Mouse (Mus musculus) cerebellum, postnatal 36 days (tissue): ENCODE results near the gene Bbs12.

ENCODE experiments used
- DNase-seq, 2 experiments: peaks; one replicate each; pipeline ENCODE4 v3.0.0; 2021 to 2022; ENCODE audit warnings: mixed read lengths in 2 of 2

Gene Bbs12

DNA sequence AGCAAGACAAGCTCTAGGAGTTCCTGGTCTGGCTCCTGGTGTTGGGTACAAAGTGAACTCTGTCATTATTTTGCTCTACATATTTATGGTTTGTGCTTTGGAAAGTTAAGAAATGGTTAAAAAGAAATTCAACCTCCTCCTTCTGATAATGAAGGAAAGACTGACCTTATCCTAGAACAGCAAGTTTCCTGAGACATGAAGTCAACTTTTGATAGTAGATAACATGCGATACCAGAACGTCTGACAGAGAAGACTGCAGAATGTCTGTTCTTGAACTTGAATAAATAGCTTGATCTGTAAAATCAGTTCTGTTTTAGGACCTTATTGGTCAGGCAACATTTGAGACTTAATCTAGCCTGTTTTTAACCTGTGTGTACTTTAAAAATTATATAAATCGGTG lies 14.3 kb downstream of the Bbs12 start:
- DNase-seq = no peak

DNA sequence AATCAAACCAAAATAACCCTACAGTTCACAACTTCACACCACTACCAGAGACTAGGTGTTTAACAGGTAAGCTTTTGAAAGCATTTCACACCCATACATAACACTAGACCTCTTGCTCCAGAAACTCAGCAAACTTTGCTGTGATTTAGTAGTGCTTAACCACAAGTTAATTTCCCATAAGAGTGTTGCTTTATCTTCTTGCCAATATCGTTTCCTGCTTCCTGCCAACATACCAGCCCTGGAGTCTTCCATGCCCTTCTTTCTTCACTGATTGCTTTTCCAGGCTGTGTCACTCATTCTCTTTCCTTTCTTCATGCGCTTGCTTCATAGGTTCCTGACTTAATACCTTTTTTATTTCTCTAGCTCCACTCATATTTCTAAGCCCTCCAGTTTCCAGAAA lies 16.1 kb downstream of the Bbs12 start:
- DNase-seq = no peak

DNA sequence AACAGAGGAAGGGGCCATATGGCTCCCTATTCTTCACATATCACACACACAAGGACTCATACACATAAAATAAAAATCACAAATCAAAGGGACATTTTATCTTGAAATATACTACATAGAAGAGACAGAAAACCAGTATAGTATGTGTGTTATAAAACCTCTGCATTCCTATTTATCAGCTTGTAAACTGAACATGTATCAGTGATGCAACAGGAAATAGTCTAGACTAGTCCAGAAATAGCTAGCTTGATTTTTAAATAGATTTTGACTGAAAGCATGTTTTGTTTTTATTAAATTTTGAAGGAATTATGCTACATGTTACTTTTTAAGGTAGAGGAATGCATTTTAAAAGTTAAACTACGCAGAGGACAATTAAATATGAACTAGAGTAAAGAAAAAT lies 17.6 kb downstream of the Bbs12 start:
- no peak for DNase-seq

DNA sequence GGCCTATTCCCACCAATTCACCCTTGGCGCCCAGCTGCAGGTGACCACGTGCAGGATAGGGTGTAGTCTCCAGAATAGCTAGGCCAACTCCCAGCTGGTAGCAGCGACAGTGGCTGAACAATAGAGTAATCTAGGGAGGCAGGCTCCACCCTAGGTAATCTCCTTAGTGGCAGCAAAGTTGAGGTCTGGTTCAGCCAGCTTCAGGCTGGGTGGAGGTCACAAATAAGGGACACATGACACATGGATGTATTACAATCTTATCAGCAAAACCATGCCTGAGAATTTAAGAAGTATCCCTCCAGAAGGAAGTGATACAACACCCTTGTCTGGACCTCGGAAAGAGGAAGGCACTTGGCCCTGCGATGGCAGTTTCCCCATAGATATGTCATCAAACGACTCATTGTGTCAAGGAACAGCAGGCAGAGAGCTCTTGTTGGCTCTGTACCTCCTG lies 19.7 kb downstream of the Bbs12 start:
- no peak for DNase-seq

DNA sequence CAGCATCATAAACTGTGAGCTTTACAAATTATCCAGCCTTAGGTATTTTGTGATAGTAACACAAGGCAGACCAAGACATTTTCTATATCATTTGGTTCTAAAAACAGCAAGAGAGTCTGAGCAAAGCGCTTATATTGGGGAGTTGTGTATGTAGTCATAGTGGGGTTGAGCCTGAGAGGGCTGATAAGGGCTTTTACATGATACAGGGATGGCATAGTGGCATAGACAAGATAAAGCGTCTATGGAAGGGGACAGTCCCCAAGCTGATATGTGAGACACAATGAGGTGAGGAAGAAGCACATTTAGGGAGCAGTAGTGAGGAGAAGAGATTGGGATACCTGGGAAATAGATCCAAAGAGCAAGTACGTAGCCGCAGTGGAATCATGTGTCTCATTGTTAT lies 21.7 kb downstream of the Bbs12 start:
- DNase-seq = no peak

DNA sequence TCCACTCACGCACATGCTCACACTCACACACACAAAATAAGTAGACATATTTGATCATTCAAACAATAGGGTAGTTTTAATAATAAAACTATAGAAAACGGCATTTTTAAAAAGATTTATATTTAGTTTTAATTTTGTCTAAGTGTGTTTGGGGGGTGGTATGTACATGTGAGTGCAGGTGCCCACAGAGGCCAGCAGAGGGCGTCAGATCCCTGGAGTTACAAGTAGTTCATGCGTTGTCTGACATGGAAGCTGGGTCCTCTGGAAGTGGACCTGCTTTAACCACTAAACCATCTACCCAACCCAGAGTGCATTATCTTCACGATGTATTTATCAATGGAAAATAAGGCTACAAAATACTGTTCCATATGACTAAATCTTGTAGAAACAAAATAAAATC lies 28.8 kb downstream of the Bbs12 start:
- no peak for DNase-seq

DNA sequence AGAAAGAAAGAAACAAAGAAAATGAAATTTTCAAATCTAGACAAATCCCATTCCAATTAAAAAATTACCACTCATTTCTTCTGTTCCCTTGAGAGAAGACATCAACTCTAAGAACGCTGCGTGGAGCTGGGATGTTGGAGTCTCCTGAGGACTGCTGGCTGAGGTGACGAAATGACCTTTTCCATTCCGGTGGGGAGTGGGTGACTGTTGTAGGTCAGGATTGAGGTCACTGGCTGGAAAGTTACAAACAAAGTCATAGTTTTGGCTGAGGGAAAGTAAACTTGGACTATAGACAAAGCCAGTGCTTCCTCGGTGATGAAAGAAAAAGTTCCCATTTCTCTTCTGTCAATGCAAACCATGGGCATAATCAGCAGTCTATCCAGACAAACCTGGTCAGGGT lies 30.5 kb downstream of the Bbs12 start:
- no peak for DNase-seq

DNA sequence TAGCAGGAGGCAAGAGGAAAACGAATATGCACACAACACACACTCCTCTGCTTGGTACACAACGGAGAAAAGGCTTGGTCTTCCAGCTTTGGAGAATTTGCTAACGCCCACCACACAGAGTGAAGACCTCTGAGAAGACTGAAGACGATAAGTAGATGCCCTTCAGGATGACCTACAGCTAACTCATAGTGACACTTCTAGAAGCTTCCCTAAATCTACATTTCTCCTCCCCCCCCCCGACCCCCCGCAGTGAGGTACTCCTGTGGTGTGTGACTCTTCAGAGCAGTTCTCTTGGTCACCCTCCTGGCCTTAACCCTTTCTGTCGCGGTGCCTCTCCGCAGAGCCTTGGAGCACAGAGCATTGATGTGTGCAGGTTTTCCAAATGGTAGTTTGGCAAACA lies 35.3 kb downstream of the Bbs12 start:
- no peak for DNase-seq

DNA sequence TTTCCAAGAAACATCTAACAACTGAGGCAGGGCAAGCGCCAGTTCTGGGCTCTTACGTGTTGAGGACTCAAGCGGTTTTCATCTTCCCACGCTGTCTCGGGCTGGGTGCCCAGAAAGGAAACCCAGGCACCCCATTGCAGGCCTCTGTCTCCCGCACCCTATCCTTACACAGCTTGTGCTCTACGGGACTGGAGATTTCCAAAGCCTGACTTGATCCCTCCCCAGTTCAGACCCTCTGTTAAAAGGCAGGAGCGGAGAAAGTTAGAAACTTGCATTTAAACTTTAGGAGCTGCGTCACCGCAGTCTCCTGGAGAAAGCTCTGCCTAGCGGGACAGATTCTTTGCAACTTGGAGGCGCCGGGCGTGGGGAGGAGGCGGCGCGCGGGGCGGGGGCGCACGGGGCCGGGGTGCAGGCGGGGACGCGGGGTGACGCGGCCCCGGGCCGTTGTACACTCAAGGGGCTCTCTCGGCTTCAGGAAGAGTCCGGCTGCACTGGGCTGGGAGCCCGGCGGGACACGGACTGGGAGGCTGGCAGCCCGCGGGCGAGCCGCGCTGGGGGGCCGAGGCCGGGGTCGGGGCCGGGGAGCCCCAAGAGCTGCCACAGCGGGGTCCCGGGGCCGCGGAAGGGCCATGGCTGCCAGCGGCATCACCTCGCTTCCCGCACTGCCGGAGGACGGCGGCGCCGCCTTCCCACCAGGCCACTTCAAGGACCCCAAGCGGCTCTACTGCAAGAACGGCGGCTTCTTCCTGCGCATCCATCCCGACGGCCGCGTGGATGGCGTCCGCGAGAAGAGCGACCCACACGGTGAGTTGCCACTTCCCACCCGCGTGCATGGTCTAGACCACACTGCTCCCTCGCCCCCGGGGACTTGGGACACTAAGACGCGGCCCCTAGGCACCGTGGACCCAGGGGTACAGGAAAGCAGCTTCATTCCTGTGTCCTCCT lies 36.1 kb downstream of the Bbs12 start, which contains the start of gene Fgf2:
Fgf2 (plus strand) TSS at position 126 of the 945 bp plus-strand sequence.
- peak in 1 of 2 experiments; percentile 5 for DNase-seq

DNA sequence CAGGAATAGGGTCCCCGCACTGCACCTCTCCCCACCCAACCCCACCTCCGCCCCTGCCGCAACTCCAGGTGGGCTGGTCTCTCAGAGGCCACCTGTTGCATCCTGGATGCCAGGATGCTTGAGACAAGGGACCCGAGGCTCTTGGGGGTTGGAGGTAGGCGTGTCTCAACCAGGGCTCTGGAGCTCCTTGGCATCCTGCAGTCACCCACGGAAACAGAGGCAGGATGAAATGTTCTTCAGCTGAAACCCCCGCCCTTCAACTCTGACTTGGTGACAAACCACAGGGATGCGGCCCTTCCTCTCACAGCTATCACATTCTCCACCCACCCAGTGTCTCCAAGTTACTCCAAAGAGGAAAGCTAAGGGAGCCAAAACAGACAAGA lies 36.8 kb downstream of the Bbs12 start:
- no peak for DNase-seq

DNA sequence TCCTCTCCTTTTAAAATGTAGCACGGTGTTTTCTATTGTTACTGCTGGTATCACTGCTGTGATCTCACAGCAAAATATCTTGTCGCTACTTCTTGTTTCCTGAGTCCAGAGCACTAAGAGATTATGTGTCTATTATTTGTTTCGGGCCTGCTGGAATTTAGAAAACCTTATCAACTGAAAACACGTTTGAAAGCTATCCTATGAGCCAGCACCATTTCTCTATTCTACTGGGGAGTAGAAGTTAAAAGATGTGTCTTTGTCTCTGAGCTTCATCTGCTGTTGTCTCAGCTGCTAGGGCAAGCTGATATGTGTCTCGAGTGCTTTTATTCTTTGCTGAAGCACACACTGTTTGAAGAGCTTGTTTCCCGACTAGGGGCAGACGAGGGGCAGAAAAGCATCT lies 38.0 kb downstream of the Bbs12 start:
- no peak for DNase-seq

DNA sequence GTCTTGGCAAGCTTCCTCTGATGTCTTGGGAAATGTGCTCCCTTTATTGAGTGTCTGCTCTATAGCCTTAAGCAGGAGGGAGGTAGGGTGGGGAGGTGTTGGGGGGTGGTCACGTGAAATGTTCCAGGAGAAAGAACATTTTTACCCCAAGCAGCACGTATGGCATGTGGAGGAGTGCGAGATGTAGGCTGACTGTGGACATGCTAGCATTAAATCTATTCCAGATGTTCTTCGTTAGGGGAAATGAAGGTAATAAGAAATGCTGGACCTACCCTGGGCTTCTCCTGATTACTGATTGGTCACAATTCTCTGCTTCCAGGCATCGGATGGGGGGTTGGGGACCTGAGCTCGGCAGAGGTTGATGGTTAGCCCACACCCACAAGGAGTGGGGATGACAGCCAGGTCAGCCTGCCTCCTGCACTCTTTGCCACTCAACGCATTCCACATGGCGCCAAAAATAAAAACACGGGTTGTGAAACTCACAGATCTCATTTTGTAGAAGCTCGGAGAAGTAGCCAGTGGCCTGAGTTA lies 41.7 kb downstream of the Bbs12 start:
- DNase-seq = no peak

DNA sequence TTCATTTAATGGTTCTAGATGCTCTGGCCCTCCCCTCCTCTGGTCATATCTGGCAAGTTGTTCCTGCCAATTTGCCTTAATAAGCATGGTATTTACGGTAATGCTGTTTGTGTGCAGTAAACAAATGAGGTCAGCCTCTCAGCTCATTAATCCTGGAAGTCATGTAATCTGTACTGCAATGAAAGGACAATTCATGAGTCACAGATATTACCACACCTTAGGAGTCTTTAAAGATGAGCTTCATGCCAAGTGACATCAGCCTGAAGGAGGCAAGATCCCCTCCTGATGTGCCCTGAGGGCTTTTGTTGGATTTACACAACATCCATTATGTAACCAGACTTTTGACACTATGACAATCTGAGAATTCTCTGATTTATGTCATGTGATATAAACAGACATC lies 42.4 kb downstream of the Bbs12 start:
- no peak for DNase-seq

DNA sequence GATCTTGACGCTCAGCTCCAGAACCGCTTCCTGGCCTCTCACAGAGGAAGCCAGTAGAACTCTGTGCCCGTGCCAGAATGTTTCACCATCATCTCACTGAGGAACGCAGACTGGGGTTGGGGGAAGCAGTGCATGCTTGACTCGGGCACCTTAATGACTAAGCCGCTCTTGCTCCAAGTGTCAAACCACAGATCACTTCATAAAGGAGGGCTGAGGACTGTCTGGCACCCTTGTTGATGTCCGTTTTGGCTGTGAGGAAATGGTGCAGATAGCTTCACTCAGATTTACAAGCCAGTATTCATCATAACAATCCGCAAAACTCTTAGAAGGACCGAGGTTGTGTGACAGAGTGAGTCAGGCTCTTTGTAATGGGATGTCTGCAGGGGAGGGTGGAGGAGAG lies 48.4 kb downstream of the Bbs12 start:
- DNase-seq = no peak

DNA sequence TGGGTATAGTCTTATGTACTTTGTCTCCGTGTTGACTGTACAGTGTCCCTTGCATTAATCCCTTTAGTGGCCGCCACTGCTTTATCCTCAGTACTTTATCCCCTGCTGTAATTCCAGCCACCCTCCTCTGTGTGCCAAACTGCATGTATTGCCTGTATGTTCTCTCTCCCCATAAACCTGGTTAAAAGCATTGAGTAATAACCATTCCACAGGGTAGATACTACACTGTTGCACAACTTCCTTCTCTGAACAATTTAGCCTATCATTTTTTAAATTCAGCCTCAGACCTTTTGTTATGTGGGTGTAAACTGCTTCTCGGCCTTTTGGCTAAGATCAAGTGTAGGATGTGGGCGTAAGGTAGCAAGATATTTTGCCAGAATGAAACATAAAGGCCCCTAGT lies 52.8 kb downstream of the Bbs12 start:
- DNase-seq = no peak

DNA sequence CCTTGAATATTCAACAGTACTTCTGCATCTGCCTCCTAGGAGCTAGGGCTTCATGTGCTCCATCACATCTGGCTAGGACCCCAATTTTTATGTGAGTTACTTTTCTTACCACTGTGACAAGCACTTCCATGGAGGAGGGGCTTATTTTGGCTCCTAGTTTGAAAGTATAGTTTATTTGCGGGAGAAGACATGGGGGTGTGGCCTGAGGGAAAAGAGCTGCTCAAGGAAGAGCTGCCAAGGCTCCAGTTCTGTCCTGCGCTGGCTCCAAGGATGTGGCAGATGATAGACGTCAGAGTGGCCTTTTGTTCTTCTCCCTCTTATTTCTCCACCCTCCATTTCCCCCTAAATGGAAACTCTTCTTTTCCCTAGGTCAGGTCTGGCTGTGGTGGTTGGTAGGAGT lies 53.6 kb downstream of the Bbs12 start:
- no peak for DNase-seq

DNA sequence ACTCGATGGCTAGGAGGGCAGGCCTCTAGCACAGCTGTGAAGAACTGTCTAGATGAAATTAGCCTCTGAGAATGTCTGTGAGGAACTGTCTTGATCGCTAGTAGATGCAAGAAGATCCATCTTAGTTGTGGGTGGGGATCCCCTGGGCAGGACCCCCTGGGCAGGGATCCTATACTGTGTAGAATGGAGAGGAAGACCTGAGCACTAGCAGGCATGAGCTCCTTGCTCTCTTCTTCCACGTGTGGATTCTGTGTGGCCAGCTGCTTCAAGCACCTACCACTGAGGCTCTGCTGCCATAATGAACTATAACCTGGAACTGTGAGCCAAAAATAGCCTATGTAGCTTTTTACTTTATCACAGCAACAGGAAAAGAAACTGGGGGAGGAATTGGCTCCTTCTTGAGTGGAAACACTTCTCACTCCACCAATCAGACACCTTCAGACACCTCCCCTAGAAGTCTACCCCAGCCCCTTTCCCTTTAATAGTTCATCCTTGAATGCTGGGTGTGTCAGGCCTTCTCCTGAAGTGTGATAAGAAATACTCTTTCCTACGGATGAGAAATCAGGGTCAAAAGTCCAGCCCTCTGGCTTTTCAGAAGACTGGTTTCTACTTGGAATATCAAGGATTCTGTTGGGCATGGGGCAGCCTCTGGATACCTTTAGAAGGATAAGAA lies 54.2 kb downstream of the Bbs12 start:
- no peak for DNase-seq

DNA sequence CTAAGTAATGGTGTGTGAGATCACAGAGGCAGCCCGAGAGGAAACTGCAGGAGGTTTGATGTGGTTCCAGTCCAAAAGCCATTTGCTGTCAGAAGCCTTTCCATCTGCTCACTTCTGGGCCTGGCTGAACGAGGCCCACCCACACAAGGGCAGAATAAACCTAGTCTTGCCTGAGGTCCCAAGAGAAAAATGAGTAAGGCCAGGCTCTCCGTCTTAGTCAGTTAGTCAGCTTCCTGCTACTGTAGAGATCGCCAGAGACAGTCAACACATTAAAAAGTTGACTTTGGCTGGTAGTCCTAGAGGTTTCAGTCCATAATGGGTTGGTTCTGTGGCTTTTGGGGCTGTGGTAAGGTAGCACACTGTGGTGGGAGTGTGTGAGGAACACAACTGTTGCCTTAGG lies 58.1 kb downstream of the Bbs12 start:
- DNase-seq = no peak
